Mouse (Mus musculus) stomach, postnatal 0 days (tissue): ENCODE data around the gene Naa16. TPM values are rescaled to one million over a fixed set of nuclear protein-coding genes. Genes with fewer than 3 reads are reported as not detected.
A peak's percentile ranks its signal among the peaks of the same experiment; 100 is the strongest.

ENCODE experiments used
- ATAC-seq: fragments of 200-750 bp; cut with Nextera tagmentation; 2 replicates; pipeline ENCODE4 v1.8.0; 2017; ENCODE audit not compliant: low FRiP score, low TSS enrichment
- DNase-seq: peaks from one replicate; pipeline ENCODE4 v3.0.0-alpha.2; 2016; ENCODE audit warnings: low spot score
- H3K27ac ChIP-seq: fragments of 300-500 bp; sonication (generic); replicated peaks from 2 replicates; pipeline ENCODE4 v1.5.1; 2014; ENCODE audit warnings: mild to moderate bottlenecking, control low read depth
- H3K27me3 ChIP-seq: fragments of 300-500 bp; sonication (generic); 2 replicates; pipeline ENCODE4 v1.6.1; 2014; ENCODE audit warnings: low read length; ENCODE audit not compliant: control insufficient read depth, insufficient read depth
- H3K36me3 ChIP-seq: fragments of 300-500 bp; sonication (generic); 2 replicates; pipeline ENCODE4 v1.6.1; 2014; ENCODE audit warnings: low read length, mixed read lengths; ENCODE audit not compliant: control insufficient read depth, insufficient read depth
- H3K4me1 ChIP-seq: fragments of 300-500 bp; sonication (generic); replicated peaks from 2 replicates; pipeline ENCODE4 v1.6.1; 2014; ENCODE audit warnings: antibody characterized with exemption; ENCODE audit not compliant: control insufficient read depth, insufficient read depth
- H3K4me2 ChIP-seq: fragments of 300-500 bp; sonication (generic); replicated peaks from 2 replicates; pipeline ENCODE4 v1.6.1; 2014; ENCODE audit warnings: low read depth, mild to moderate bottlenecking, control low read depth, moderate library complexity
- H3K4me3 ChIP-seq: fragments of 300-500 bp; sonication (generic); 2 replicates; pipeline ENCODE4 v1.5.1; 2014; ENCODE audit warnings: low read depth, low read length, control low read depth
- H3K9ac ChIP-seq: fragments of 300-500 bp; sonication (generic); 2 replicates; pipeline ENCODE4 v1.6.1; 2014; ENCODE audit warnings: mild to moderate bottlenecking, low read length, control low read depth, mixed read lengths
- H3K9me3 ChIP-seq: fragments of 300-500 bp; sonication (generic); 2 replicates; pipeline ENCODE4 v1.6.1; 2016; ENCODE audit warnings: low read length; ENCODE audit not compliant: control insufficient read depth
- CTCF ChIP-seq: IDR thresholded peaks from 2 replicates; pipeline ENCODE4 v1.5.1; 2016; ENCODE audit warnings: antibody characterized with exemption, low read depth, mild to moderate bottlenecking, moderate library complexity
- EP300 ChIP-seq: optimal IDR thresholded peaks from 2 replicates; pipeline ENCODE3; 2016; ENCODE audit warnings: antibody characterized with exemption
- WGBS: fragments of 180-500 bp; shearing (Covaris S2); extraction: QIAGEN DNeasy Blood & Tissue Kit; methylation state at CpG from one replicate; pipeline ENCODE4 v1.1.7; 2014; 5-methylcytosine and 5-hydroxymethylcytosine counted together
- polyA plus RNA-seq: library from polyadenylated mRNA; unstranded; fragments of >200 nt; fragmentation: Nextera tagmentation; extraction: Ambion mirVana; gene quantifications from 2 replicates; pipeline ENCODE4 v1.2.1, GENCODE M21; 2015

Naa16 gene
- polyA plus RNA-seq, 1 experiment from 2014 or later: 16.0 TPM

- WGBS: 66% methylated on average over 3 of the region's 3 CpGs
- Histone ChIP-seq H3K27me3 (no peaks in the 10 kb centered on the region), H3K36me3 (peaks cover 22% of the 10 kb centered on the region), H3K4me2 (no peak overlapping the region), H3K9me3 (no peaks in the 10 kb centered on the region), H3K4me3 (no peak overlapping the region), H3K4me1 (no peaks in the 10 kb centered on the region), H3K27ac (no peak overlapping the region), H3K9ac (no peak overlapping the region)
- DNase-seq (no peak), ATAC-seq (no peak)
- no peak for TF ChIP-seq EP300
- TF ChIP-seq CTCF: no peak
These were observed 44.2 kb downstream of the Naa16 start for GRCm38 (mm10) chr14:79346384-79346783.

- Histone ChIP-seq H3K4me2 (no peak overlapping the region), H3K36me3 (peaks cover 13% of the 10 kb centered on the region), H3K4me3 (no peak overlapping the region), H3K9me3 (no peaks in the 10 kb centered on the region), H3K4me1 (no peaks in the 10 kb centered on the region), H3K27me3 (no peaks in the 10 kb centered on the region), H3K27ac (no peak overlapping the region), H3K9ac (no peak overlapping the region)
- ATAC-seq: no peak
- no peak for DNase-seq
- 91% methylated on average over 3 of the region's 3 CpGs for WGBS
- no peak for TF ChIP-seq EP300
- no peak for TF ChIP-seq CTCF
These were observed 55.0 kb downstream of the Naa16 start for GRCm38 (mm10) chr14:79335613-79336012.

GRCm38 (mm10) chr14:79331936-79332335, 58.6 kb downstream of the Naa16 start:
- Histone ChIP-seq H3K27me3 (no peaks in the 10 kb centered on the region), H3K27ac (no peak overlapping the region)
- DNase-seq: no peak

GRCm38 (mm10) chr14:79330944-79331561, 59.5 kb downstream of the Naa16 start:
- Histone ChIP-seq H3K9ac (no peak overlapping the region), H3K27ac (no peak overlapping the region), H3K36me3 (peaks cover 6% of the 10 kb centered on the region), H3K9me3 (no peaks in the 10 kb centered on the region), H3K4me2 (peak overlapping the region; percentile 27), H3K27me3 (no peaks in the 10 kb centered on the region), H3K4me3 (no peak overlapping the region), H3K4me1 (no peaks in the 10 kb centered on the region)
- TF ChIP-seq CTCF: no peak
- no peak for TF ChIP-seq EP300
- 53% methylated on average over 16 of the region's 16 CpGs for WGBS
- ATAC-seq: no peak
- DNase-seq: no peak

More at GRCm38 (mm10) chr14:79331936-79332335, 58.6 kb downstream of the Naa16 start:
- no peak overlapping the region for H3K4me3 ChIP-seq
- 70% methylated on average over 7 of the region's 7 CpGs for WGBS
- H3K9ac ChIP-seq: no peak overlapping the region
- H3K4me1 ChIP-seq: no peaks in the 10 kb centered on the region
- no peaks in the 10 kb centered on the region for H3K9me3 ChIP-seq
- TF ChIP-seq EP300 (no peak), CTCF (no peak)
- no peak for ATAC-seq
- peaks cover 7% of the 10 kb centered on the region for H3K36me3 ChIP-seq
- H3K4me2 ChIP-seq: no peak overlapping the region

DNA sequence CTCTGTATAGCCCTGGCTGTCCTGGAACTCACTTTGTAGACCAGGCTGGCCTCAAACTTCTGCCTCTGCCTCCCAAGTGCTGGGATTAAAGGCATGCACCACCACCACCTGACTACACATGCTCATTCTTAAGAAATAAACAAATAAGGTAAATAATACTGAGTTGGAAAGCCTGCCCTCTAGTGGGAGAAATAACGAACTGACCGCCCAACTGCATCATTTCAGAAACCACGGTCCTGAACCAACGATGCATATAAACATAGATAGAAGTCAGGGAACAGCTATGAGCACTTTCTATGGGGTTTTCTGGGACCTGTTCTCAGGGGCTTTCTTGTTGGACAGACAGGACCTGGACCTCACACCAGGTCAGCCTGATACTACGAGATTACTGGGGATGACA, 63.5 kb downstream of the Naa16 start:
- WGBS: 24% methylated on average over 5 of the region's 5 CpGs
- Histone ChIP-seq H3K27me3 (no peaks in the 10 kb centered on the region), H3K4me2 (no peak overlapping the region), H3K9me3 (no peaks in the 10 kb centered on the region), H3K4me3 (no peak overlapping the region), H3K36me3 (no peaks in the 10 kb centered on the region), H3K4me1 (no peaks in the 10 kb centered on the region), H3K27ac (no peak overlapping the region), H3K9ac (no peak overlapping the region)
- peak; percentile 78 for TF ChIP-seq CTCF
- TF ChIP-seq EP300: no peak
- ATAC-seq (no peak), DNase-seq (no peak)

- Histone ChIP-seq H3K4me2 (no peak overlapping the region), H3K27ac (no peak overlapping the region), H3K36me3 (no peaks in the 10 kb centered on the region), H3K9me3 (no peaks in the 10 kb centered on the region), H3K4me1 (no peaks in the 10 kb centered on the region), H3K4me3 (no peak overlapping the region), H3K27me3 (no peaks in the 10 kb centered on the region), H3K9ac (no peak overlapping the region)
- DNase-seq (no peak), ATAC-seq (no peak)
- 74% methylated on average over 10 of the region's 10 CpGs for WGBS
- TF ChIP-seq EP300: no peak
- TF ChIP-seq CTCF: no peak
These were observed 66.3 kb downstream of the Naa16 start for GRCm38 (mm10) chr14:79324112-79324840.
